Mouse (Mus musculus): Measurements from ENCODE around the gene Spin1.
A peak's percentile ranks its signal among the peaks of the same experiment; 100 is the strongest.
"Not testable (repeated sequence)": the region's sequence is repeated elsewhere in the genome, so short reads cannot be mapped to it uniquely, and the experiment has no call there.

The Spin1 gene

GRCm38 (mm10) chr13:51100233-51101015, at the start of gene Spin1:
Gene Spin1 (plus strand): TSS chr13:51100880.
- DNase-seq = peak; percentile 90

DNA sequence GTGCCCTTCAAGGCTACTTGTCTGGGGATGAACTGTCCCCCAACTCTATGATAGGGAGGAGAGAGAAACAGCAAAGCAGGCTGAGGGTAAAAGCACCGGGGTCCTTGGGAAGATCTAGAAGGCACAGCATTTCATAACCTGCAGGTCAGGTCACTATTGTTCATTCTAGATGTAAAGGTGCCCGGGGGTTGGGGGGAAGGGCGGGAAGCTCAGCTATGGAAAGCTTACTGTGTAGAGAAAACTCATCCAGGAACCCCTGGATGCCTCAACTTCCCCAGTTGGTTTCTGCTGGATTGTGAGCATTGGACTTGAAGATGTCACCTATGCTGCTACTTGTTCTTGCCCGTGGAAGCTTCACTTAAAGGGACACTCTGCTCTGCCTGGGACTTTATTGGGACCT, 49.7 kb upstream of the Spin1 start:
- no peak for DNase-seq

DNA sequence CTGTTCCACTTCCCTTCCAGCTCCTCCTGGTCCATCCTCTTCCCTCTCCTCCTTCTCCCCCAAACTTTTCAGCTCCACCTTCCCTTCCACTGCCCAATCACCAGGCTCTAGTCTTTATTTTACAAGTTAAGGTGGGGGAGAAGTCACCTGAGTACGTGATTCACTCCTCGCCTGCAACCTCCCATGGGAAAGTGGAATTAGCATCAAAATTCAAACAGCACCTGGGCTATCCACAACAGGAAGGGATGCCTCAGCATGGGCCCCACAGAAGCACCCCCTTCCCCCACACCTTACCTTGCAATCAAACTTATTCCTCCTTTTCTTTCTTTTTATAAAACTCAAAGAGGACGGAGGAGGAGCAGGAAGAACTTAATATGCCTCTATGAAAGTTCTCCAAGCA, 48.3 kb upstream of the Spin1 start:
- DNase-seq = no peak

- no peak for DNase-seq
Measured at GRCm38 (mm10) chr13:51063024-51063423, 37.7 kb upstream of the Spin1 start.

- no peak for DNase-seq
Measured at GRCm38 (mm10) chr13:51063721-51064120, 37.0 kb upstream of the Spin1 start.

- DNase-seq = no peak
Measured at GRCm38 (mm10) chr13:51064429-51064828, 36.3 kb upstream of the Spin1 start.

GRCm38 (mm10) chr13:51071063-51071680, 29.5 kb upstream of the Spin1 start:
- no peak for DNase-seq

- DNase-seq = no peak
Measured at GRCm38 (mm10) chr13:51071763-51072276, 28.9 kb upstream of the Spin1 start.

DNA sequence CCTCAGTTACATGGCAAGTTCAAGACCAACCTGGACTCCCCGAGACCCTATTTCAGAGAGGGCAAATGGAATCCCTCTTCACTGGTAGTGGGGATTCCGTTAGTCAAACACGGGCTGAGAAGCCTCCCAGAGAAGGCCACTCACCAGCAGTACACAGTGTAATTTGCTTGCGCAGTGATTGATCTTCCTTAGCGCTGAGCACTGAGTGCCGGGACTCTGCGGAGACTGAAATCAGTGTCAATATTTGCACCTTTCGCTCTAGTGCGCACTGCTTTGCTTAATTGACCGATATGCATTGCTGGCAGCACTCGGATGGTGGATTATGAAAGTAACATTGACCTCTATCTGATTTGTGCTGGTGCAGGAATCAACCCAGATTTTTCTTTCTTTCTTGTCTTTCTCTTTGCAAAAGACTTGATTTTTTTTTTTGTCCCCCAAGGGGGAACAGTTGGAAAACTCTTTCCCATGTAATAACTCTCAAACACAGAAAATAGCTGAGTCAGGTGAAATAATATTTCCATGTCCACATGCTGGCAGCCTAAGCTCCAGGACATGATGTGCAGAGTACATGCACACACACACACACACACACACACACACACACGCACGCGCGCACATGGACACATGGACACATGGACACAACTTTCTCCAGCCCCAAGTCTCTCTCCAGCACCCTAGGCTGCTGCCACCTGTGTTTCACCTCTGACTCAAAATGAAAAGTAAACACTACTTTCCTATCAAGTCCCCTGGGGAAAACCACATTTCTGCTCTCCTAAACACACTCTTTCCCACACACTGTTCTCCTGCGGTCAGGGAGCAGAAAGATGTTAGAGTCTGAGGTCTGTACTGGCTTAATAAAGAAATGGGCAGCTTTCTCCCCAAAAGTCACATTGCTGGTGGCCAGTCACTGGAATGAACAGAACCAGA, 27.5 kb upstream of the Spin1 start:
- no peak for DNase-seq

DNA sequence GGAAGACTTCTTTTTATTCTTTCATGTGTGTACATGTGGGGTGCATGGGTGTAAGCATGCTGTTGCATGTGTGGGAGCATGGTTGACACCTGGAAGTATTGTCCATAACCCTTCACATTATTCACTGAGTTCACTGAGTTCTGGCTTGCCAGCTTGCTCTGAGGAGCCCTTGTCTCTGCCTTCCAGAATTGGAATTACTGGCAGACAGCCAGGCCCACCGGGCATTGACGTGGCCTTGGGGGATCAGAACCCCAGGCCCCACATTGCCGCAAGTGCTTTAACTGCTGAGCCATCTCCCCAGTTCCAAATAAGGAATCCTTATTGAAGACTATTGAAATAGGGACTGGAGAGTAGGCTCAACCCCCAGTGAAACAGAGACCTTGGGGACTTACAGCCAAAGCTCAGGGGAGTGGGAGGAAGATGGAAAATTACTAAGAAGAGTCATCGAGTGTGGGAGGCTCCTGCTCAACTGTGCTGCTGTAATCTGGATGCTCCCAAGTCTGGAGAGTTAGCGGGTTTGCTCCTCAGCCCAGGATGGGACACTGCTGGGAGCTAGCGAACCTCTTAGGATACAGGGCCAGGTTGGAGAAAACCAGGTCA, 26.5 kb upstream of the Spin1 start:
- no peak for DNase-seq

DNA sequence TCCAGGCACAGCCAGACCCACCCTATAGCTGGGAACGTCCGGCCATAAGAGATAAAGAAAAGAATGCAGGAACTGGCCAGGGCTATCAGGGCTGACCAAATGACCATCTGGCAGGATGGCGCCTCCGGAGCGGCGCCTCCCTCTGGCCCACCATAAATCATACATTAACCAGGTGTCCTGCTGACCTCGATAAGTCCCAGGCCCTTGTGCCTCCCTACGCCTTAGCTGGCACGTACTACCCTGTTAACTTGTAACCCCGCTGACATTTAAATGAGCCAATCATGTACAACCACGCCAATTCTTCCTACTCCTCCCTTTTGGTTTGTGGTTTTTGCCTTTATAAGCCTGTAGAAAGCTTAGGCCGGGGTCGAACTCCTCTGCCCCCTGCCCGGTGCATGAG, 24.5 kb upstream of the Spin1 start:
- DNase-seq = not testable (repeated sequence)

GRCm38 (mm10) chr13:51078586-51078985, 22.1 kb upstream of the Spin1 start:
- DNase-seq = not testable (repeated sequence)

- DNase-seq = no peak
Measured at GRCm38 (mm10) chr13:51080801-51081200, 19.9 kb upstream of the Spin1 start.

- no peak for DNase-seq
Measured at GRCm38 (mm10) chr13:51084241-51084640, 16.4 kb upstream of the Spin1 start.

GRCm38 (mm10) chr13:51085941-51086340, 14.7 kb upstream of the Spin1 start:
- no peak for DNase-seq

DNA sequence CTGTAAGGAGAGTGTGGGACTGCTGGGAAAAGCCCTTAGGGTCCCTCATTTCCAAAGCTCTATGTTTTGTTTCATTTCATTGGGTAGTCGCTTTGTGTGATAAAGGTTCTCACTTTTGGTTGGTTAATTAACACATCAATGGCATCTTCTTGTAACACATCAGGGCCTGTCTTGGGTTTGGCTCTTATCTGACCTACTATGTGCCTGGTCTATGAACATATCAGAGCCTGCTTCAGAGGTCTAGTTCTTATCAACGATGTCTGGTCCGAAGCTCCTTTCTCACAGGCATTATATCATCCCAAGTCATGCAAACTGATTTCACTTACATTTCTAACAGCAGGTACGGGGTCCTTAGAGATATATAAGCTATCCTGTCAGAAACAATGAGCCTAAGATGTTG, 13.4 kb upstream of the Spin1 start:
- no peak for DNase-seq

DNA sequence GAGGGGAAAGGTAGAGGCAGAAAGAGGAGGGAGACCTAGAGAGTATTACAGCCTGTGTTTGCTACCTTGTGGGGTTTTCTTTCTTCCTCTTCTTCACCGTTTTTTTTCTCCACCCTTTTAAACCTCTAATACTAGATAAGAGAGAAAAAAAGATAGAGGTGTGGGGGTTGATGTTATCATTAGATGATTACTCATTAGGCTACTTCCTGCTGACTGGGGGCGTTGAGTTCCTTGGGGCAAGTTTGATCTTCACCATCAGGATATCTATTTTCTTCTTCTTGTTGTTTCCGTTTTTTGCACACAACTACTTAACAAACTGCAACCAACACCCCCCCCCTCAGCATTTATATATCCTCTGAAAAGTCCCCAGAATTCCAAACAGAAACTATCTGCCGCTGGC, 12.5 kb upstream of the Spin1 start:
- no peak for DNase-seq

DNA sequence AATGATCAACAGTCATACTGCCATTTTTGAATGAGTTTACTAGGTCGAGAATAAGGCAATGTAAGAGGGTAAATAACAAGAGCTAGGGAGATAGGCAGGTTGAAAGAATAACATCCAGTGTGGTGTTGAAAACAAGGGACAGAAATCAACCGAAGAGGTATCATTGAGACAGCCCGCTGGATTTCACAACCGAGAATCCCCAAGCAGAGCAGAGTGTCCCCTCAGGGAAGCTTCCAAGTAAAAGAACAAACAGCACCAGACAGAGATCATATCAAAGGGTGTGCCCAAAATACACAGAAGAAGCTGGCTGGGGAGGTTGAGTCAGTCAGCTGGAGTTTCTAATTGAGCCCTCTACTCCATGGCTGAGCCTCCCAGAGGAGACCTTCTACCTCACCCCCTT, 11.6 kb upstream of the Spin1 start:
- no peak for DNase-seq

GRCm38 (mm10) chr13:51090105-51090661, 10.5 kb upstream of the Spin1 start:
- DNase-seq = no peak

DNA sequence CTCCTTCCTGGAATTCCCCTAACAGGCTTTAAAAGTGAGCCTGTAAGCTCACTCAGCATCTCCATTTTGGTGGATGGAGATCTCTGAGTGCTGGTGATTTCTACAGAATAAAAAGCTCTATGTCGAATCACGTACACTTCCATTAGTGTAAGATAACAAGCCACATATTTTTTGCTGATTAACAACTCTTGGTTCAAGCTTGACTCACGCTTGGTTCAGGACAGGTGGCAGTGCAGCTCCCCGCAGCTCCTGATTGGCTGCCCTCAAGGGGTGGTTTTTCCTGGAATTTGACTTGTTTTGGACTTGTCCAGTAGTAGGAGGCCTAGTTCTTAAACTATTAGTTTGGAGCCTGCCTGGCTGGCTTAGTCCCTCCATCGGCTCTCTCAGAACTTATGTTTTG, 7.2 kb upstream of the Spin1 start:
- DNase-seq = no peak

DNA sequence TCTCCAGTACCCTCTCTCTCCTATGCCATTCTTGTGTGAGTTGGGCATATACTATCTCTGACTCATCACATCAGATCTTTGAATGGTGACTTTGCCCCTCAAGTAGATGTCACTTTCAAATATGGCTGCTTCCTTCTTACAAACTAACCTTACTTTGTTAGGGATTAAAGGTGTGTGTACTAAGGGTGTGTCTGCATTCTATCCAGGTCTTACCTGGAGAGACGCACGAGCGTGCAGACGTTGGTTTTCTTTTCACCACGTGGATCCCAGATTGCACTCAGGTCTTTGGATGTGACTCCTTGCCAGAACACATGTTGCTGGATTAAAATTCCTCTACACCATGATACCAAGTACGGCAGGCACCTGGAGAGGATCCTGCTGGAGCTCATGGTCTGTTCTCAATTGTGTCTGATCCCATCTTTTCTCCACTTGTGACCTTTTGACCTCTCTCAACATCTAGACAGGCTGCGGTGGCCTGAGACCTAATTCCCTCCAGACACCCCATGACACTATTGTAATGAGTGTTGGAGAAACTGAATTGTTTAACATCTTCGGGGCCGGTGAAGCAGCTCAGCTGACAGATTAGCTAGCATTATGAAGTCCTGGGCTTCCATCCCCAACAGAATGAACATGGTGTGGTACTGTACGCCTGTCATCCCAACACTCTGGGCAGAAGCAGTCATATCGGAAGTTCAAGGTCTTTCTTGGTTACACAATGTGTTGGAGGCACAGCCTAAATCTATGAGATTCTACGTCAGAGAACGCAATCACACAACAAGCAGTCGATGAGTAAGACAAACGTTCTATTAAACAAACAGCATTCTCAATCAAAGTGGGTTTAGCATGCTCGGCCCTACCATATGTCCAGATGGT, 6.1 kb upstream of the Spin1 start:
- DNase-seq = peak; percentile 16

Data from embryo, embryonic 11 days (tissue).